Mouse (Mus musculus): ENCODE results near the gene Pvr. TPM values are rescaled to one million over a fixed set of nuclear protein-coding genes. Genes with fewer than 3 reads are reported as not detected.

Pvr gene
- polyA plus RNA-seq, 1 experiment = 10.9 TPM

- TF ChIP-seq CTCF (conservative IDR thresholded peaks at IDR 0.05; ENCODE audit: insufficient read depth, insufficient read length, low read depth, low read length) (no peak), POLR2A (IDR thresholded peaks at IDR 0.05; ENCODE audit: low read depth, low read length) (no peak)
- DNase-seq = no peak
- Histone ChIP-seq H3K4me3 (ENCODE audit: insufficient read depth, low read depth, low read length) (no peak overlapping the region), H3K4me1 (ENCODE audit: control insufficient read depth, insufficient read depth, low read length) (no peaks in the 10 kb centered on the region), H3K27ac (ENCODE audit: insufficient read depth, low read depth, low read length) (no peak overlapping the region), H3K27me3 (replicated peaks; ENCODE audit: control insufficient read depth, insufficient read depth, low read length) (no peaks in the 10 kb centered on the region), H3K36me3 (ENCODE audit: control insufficient read depth, insufficient read depth, low read length) (no peaks in the 10 kb centered on the region)
- WGBS = 87% methylated on average over 5 of the region's 5 CpGs
Observed at GRCm38 (mm10) chr7:19945201-19945600, 24.2 kb upstream of the Pvr start.

- no peak overlapping the region for H3K4me3 ChIP-seq (ENCODE audit: insufficient read depth, low read depth, low read length)
- no peaks in the 10 kb centered on the region for H3K36me3 ChIP-seq (ENCODE audit: control insufficient read depth, insufficient read depth, low read length)
- no peaks in the 10 kb centered on the region for H3K27me3 ChIP-seq (replicated peaks; ENCODE audit: control insufficient read depth, insufficient read depth, low read length)
- no peaks in the 10 kb centered on the region for H3K4me1 ChIP-seq (ENCODE audit: control insufficient read depth, insufficient read depth, low read length)
- WGBS = 90% methylated on average over 8 of the region's 8 CpGs
- no peak for DNase-seq
- H3K27ac ChIP-seq (ENCODE audit: insufficient read depth, low read depth, low read length) = no peak overlapping the region
- TF ChIP-seq POLR2A (IDR thresholded peaks at IDR 0.05; ENCODE audit: low read depth, low read length) (no peak), CTCF (conservative IDR thresholded peaks at IDR 0.05; ENCODE audit: insufficient read depth, insufficient read length, low read depth, low read length) (no peak)
Observed at GRCm38 (mm10) chr7:19944709-19945108, 23.7 kb upstream of the Pvr start.

GRCm38 (mm10) chr7:19940256-19940655 lies 19.3 kb upstream of the Pvr start:
- no peak overlapping the region for H3K27ac ChIP-seq (ENCODE audit: insufficient read depth, low read depth, low read length)
- WGBS = 18% methylated on average over 4 of the region's 6 CpGs
- no peaks in the 10 kb centered on the region for H3K36me3 ChIP-seq (ENCODE audit: control insufficient read depth, insufficient read depth, low read length)
- no peak overlapping the region for H3K4me3 ChIP-seq (ENCODE audit: insufficient read depth, low read depth, low read length)
- TF ChIP-seq CTCF (conservative IDR thresholded peaks at IDR 0.05; ENCODE audit: insufficient read depth, insufficient read length, low read depth, low read length) (no peak), POLR2A (IDR thresholded peaks at IDR 0.05; ENCODE audit: low read depth, low read length) (no peak)
- peak; percentile 53 for DNase-seq
- H3K27me3 ChIP-seq (replicated peaks; ENCODE audit: control insufficient read depth, insufficient read depth, low read length) = no peaks in the 10 kb centered on the region
- peaks cover 4% of the 10 kb centered on the region; the same call in 1 of the 2 replicates for H3K4me1 ChIP-seq (ENCODE audit: control insufficient read depth, insufficient read depth, low read length)

- TF ChIP-seq CTCF (conservative IDR thresholded peaks at IDR 0.05; ENCODE audit: insufficient read depth, insufficient read length, low read depth, low read length) = no peak
- Histone ChIP-seq H3K27me3 (replicated peaks; ENCODE audit: control insufficient read depth, insufficient read depth, low read length) (no peaks in the 10 kb centered on the region), H3K27ac (ENCODE audit: insufficient read depth, low read depth, low read length) (no peak overlapping the region), H3K36me3 (ENCODE audit: control insufficient read depth, insufficient read depth, low read length) (no peaks in the 10 kb centered on the region), H3K4me1 (ENCODE audit: control insufficient read depth, insufficient read depth, low read length) (peaks cover 4% of the 10 kb centered on the region; the same call in 1 of the 2 replicates), H3K4me3 (ENCODE audit: insufficient read depth, low read depth, low read length) (no peak overlapping the region)
- 45% methylated on average over 11 of the region's 12 CpGs for WGBS
- peak; percentile 90 for DNase-seq
Observed at GRCm38 (mm10) chr7:19939555-19940235, 18.7 kb upstream of the Pvr start.

- no peak for DNase-seq
- TF ChIP-seq POLR2A (IDR thresholded peaks at IDR 0.05; ENCODE audit: low read depth, low read length) = no peak
- H3K27me3 ChIP-seq (replicated peaks; ENCODE audit: control insufficient read depth, insufficient read depth, low read length) = no peaks in the 10 kb centered on the region
- H3K4me1 ChIP-seq (ENCODE audit: control insufficient read depth, insufficient read depth, low read length) = peaks cover 4% of the 10 kb centered on the region; the same call in 1 of the 2 replicates
- WGBS = 82% methylated on average over 11 of the region's 11 CpGs
- H3K27ac ChIP-seq (ENCODE audit: insufficient read depth, low read depth, low read length) = no peak overlapping the region
- no peak overlapping the region for H3K4me3 ChIP-seq (ENCODE audit: insufficient read depth, low read depth, low read length)
- H3K36me3 ChIP-seq (ENCODE audit: control insufficient read depth, insufficient read depth, low read length) = no peaks in the 10 kb centered on the region
Observed at GRCm38 (mm10) chr7:19937229-19937821, 16.4 kb upstream of the Pvr start.

- 46% methylated on average over 6 of the region's 6 CpGs for WGBS
- no peak overlapping the region for H3K4me3 ChIP-seq (ENCODE audit: insufficient read depth, low read depth, low read length)
- no peak for TF ChIP-seq POLR2A (IDR thresholded peaks at IDR 0.05; ENCODE audit: low read depth, low read length)
- TF ChIP-seq CTCF (conservative IDR thresholded peaks at IDR 0.05; ENCODE audit: insufficient read depth, insufficient read length, low read depth, low read length) = no peak
- no peaks in the 10 kb centered on the region for H3K27me3 ChIP-seq (replicated peaks; ENCODE audit: control insufficient read depth, insufficient read depth, low read length)
- H3K36me3 ChIP-seq (ENCODE audit: control insufficient read depth, insufficient read depth, low read length) = no peaks in the 10 kb centered on the region
- H3K4me1 ChIP-seq (ENCODE audit: control insufficient read depth, insufficient read depth, low read length) = peaks cover 4% of the 10 kb centered on the region; the same call in 1 of the 2 replicates
- H3K27ac ChIP-seq (ENCODE audit: insufficient read depth, low read depth, low read length) = no peak overlapping the region
- peak; percentile 74 for DNase-seq
Observed at GRCm38 (mm10) chr7:19935961-19936360, 15.0 kb upstream of the Pvr start.

- Histone ChIP-seq H3K4me1 (ENCODE audit: control insufficient read depth, insufficient read depth, low read length) (peaks cover 4% of the 10 kb centered on the region; the same call in 1 of the 2 replicates), H3K27me3 (replicated peaks; ENCODE audit: control insufficient read depth, insufficient read depth, low read length) (no peaks in the 10 kb centered on the region), H3K27ac (ENCODE audit: insufficient read depth, low read depth, low read length) (no peak overlapping the region), H3K4me3 (ENCODE audit: insufficient read depth, low read depth, low read length) (no peak overlapping the region), H3K36me3 (ENCODE audit: control insufficient read depth, insufficient read depth, low read length) (no peaks in the 10 kb centered on the region)
- peak; percentile 35 for DNase-seq
- WGBS = 66% methylated on average over 20 of the region's 20 CpGs
- TF ChIP-seq POLR2A (IDR thresholded peaks at IDR 0.05; ENCODE audit: low read depth, low read length) (no peak), CTCF (conservative IDR thresholded peaks at IDR 0.05; ENCODE audit: insufficient read depth, insufficient read length, low read depth, low read length) (no peak)
Observed at GRCm38 (mm10) chr7:19935171-19935751, 14.3 kb upstream of the Pvr start.

All from kidney, adult 2 months (tissue).